Mouse (Mus musculus) forebrain, embryonic 13.5 days (tissue): ENCODE measurements around the gene Olfr798. TPM values are rescaled to one million over a fixed set of nuclear protein-coding genes. Genes with fewer than 3 reads are reported as not detected.

Source experiments
- ATAC-seq: fragments of 200-750 bp; cut with Nextera tagmentation; 2 replicates; pipeline ENCODE4 v1.8.0; 2017
- H3K27ac ChIP-seq: fragments of 300-500 bp; sonication (generic); 2 replicates; pipeline ENCODE4 v1.5.1; 2015; ENCODE audit warnings: inconsistent platforms, mild to moderate bottlenecking, moderate library complexity
- H3K27me3 ChIP-seq: fragments of 300-500 bp; sonication (generic); 2 replicates; pipeline ENCODE4 v1.6.1; 2015; ENCODE audit warnings: mild to moderate bottlenecking, inconsistent platforms
- H3K36me3 ChIP-seq: fragments of 300-500 bp; sonication (generic); 2 replicates; pipeline ENCODE4 v1.6.1; 2015; ENCODE audit warnings: mild to moderate bottlenecking, inconsistent platforms; ENCODE audit not compliant: poor library complexity, severe bottlenecking
- H3K4me1 ChIP-seq: fragments of 300-500 bp; sonication (generic); 2 replicates; pipeline ENCODE4 v1.6.1; 2015; ENCODE audit warnings: inconsistent platforms
- H3K4me2 ChIP-seq: fragments of 300-500 bp; sonication (generic); 2 replicates; pipeline ENCODE4 v1.6.1; 2015; ENCODE audit warnings: inconsistent platforms, mild to moderate bottlenecking, moderate library complexity
- H3K4me3 ChIP-seq: fragments of 300-500 bp; sonication (generic); 2 replicates; pipeline ENCODE4 v1.5.1; 2015; ENCODE audit warnings: mild to moderate bottlenecking, inconsistent platforms
- H3K9ac ChIP-seq: fragments of 300-500 bp; sonication (generic); 2 replicates; pipeline ENCODE4 v1.6.1; 2015; ENCODE audit warnings: mild to moderate bottlenecking, inconsistent platforms
- H3K9me3 ChIP-seq: fragments of 300-500 bp; sonication (generic); replicated peaks from 2 replicates; pipeline ENCODE4 v1.6.1; 2016; ENCODE audit warnings: inconsistent platforms
- WGBS: fragments of 180-500 bp; shearing (Covaris S2); methylation state at CpG from one replicate; pipeline ENCODE4 v1.1.7; 2015; 5-methylcytosine and 5-hydroxymethylcytosine counted together
- microRNA-seq: library from miRNA; unstranded; fragments of <30 nt; microRNA quantifications from one replicate; pipeline ENCODE4, GENCODE M21; 2016
- polyA plus RNA-seq: library from polyadenylated mRNA; unstranded; fragments of >200 nt; fragmentation: Nextera tagmentation; extraction: Ambion mirVana; gene quantifications from 2 replicates; pipeline ENCODE4 v1.2.1, GENCODE M21; 2015

Olfr798 gene
- polyA plus RNA-seq: not detected in 2 replicates

DNA sequence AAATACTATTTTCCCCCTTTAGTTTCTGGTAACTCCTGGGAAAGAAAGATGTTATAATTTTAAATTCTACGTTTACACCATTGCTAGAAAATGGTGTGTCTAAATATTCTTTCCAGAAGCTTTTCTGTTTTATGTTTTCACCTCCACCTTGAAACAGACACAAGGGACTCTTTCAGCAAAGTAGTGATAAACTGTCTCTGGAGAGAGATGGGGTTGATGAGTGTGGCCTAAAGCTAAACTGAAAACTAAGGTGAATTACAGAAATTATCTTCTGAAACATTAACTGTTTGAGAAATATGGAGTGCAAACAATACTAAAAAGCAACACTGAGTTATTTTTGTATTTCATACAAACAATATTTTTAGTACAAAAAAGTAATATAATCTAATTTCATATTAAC lies at the start of gene Olfr798:
Olfr798 (minus strand) TSS at position 101 of the 400 bp plus-strand sequence.
- no peak for ATAC-seq
- Histone ChIP-seq H3K4me3 (no peak within 1 kb of the TSS), H3K27ac (no peak within 1 kb of the TSS), H3K4me1 (no peaks in the 10 kb centered on the region), H3K4me2 (no peak within 1 kb of the TSS), H3K36me3 (no peaks in the 10 kb centered on the region), H3K9me3 (no peaks in the 10 kb centered on the region), H3K27me3 (no peaks in the 10 kb centered on the region), H3K9ac (no peak within 1 kb of the TSS)
- WGBS: 86% methylated on average over 1 of the region's 1 CpGs

DNA sequence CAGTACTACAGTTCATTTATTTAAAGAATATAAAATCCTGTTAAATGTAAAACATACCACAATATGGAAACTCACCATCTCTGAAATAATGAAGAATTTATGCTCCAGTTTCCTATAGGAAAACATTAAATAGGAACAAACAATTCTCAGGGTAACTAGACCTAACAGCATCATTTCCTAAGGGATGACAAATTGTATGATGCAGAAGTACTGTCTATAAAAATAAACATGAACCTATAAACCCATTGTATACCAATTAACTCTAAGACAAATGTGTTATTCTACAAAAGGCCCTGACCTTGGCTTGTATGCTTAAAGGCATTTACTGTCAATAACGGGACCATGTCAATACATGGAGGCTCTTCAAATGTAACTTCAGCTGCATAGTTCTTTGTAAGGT lies 46.0 kb upstream of the Olfr798 start, which contains the start of gene Olfr801:
Olfr801 (minus strand) TSS at position 101 of the 400 bp plus-strand sequence.
- Histone ChIP-seq H3K27ac (no peak within 1 kb of the TSS), H3K9me3 (no peaks in the 10 kb centered on the region), H3K36me3 (no peaks in the 10 kb centered on the region), H3K4me2 (no peak within 1 kb of the TSS), H3K9ac (no peak within 1 kb of the TSS), H3K27me3 (no peaks in the 10 kb centered on the region), H3K4me3 (no peak within 1 kb of the TSS), H3K4me1 (no peaks in the 10 kb centered on the region)
- no peak for ATAC-seq
- WGBS: 83% methylated on average over 1 of the region's 1 CpGs

DNA sequence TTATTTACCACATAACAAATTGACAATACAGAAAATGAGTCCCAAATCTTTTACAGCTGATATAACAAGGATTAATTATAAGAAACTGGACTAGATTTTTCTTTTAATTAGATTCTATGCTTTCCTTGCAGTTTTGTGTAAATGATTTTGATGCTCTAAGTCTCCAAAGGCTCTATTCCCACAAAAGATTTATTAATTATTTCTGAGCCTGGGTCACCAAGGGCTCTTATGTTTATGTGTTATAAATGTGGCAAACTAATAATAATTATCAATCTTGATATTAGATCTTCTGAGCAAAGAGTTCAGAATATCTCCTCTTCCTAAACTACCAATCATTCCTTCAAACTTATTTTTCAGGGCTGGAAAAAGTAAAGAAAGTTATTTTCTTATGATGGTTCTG lies 29.7 kb upstream of the Olfr798 start, which contains the start of gene Olfr800:
Olfr800 (plus strand) TSS at position 301 of the 400 bp plus-strand sequence.
- Histone ChIP-seq H3K27ac (no peak within 1 kb of the TSS), H3K36me3 (no peaks in the 10 kb centered on the region), H3K9me3 (no peaks in the 10 kb centered on the region), H3K9ac (no peak within 1 kb of the TSS), H3K4me1 (no peaks in the 10 kb centered on the region), H3K27me3 (no peaks in the 10 kb centered on the region), H3K4me2 (no peak within 1 kb of the TSS), H3K4me3 (no peak within 1 kb of the TSS)
- no peak for ATAC-seq

DNA sequence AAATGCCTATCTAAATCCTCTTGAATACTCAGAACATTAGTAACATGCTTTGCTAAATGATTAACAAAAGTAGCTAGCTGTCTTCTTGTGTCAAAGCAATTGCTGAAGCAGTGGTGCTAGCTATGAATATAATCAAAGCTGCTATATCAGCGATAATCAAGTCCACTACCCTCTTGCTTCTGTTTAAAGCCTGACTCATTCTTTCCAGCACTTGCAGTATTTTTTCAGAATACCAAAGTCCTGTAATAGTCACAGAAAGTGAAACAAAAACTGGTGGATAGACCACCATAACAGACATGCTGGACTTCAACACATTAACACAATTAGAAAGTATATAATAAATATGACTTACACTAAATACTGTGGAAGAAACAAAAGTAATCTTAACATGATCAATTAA lies 24.0 kb upstream of the Olfr798 start:
- Histone ChIP-seq H3K4me3 (no peak overlapping the region), H3K9me3 (no peaks in the 10 kb centered on the region), H3K36me3 (no peaks in the 10 kb centered on the region), H3K4me2 (no peak overlapping the region), H3K4me1 (no peaks in the 10 kb centered on the region), H3K9ac (no peak overlapping the region), H3K27ac (no peak overlapping the region), H3K27me3 (no peaks in the 10 kb centered on the region)
- 89% methylated on average over 1 of the region's 1 CpGs for WGBS
- no peak for ATAC-seq

DNA sequence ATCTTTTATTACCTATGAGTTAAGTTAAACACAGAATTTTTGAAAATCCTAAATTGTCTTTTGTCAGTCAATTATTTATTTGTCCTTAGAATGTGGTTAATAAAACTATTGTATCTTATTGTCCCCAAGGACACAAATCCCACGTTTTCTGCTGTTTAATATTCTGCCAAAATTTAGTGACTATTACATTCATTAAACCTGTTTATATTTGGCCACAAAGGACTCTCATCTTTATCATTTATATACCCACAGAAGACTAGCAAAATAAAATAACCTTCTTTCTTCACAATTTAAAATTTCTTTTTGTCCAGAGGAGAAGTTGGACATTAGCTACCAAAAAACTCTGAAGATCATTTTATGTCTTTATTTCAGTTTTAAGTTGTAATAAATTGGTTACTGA lies 9.4 kb upstream of the Olfr798 start, which contains the start of gene Olfr799:
Olfr799 (plus strand) TSS at position 301 of the 400 bp plus-strand sequence.
- H3K9me3 ChIP-seq: no peaks in the 10 kb centered on the region
- ATAC-seq: no peak
- 43% methylated on average over 1 of the region's 1 CpGs for WGBS

DNA sequence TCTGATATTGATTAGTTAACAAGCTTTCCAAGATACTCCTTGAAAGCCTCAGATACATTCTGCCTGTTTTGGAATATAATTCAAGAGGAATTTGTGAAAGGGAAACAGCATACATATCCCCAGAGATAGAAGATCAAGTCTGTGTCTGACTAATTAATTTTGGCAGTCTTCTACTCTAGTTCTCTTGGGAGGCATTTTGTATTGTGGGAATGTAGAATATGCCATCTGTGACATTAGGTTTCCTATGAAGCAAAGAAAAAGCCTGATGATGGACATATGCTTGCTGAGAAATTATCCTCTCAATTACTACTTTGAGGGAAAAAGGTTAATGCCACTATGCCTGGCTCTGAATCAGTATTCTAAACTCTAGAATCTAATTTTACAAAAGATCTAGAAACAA lies 4.5 kb downstream of the Olfr798 start:
- H3K4me2 ChIP-seq: no peak overlapping the region
- no peaks in the 10 kb centered on the region for H3K9me3 ChIP-seq
- ATAC-seq: no peak
- H3K27me3 ChIP-seq: no peaks in the 10 kb centered on the region
- no peak overlapping the region for H3K4me3 ChIP-seq
- no peak overlapping the region for H3K9ac ChIP-seq
- H3K4me1 ChIP-seq: no peaks in the 10 kb centered on the region
- no peaks in the 10 kb centered on the region for H3K36me3 ChIP-seq
- no peak overlapping the region for H3K27ac ChIP-seq

More for the DNA sequence above, 9.4 kb upstream of the Olfr798 start, which contains the start of gene Olfr799:
- Histone ChIP-seq H3K4me1 (no peaks in the 10 kb centered on the region), H3K27ac (no peak within 1 kb of the TSS), H3K27me3 (no peaks in the 10 kb centered on the region), H3K36me3 (no peaks in the 10 kb centered on the region), H3K4me3 (no peak within 1 kb of the TSS), H3K9ac (no peak within 1 kb of the TSS), H3K4me2 (no peak within 1 kb of the TSS)

DNA sequence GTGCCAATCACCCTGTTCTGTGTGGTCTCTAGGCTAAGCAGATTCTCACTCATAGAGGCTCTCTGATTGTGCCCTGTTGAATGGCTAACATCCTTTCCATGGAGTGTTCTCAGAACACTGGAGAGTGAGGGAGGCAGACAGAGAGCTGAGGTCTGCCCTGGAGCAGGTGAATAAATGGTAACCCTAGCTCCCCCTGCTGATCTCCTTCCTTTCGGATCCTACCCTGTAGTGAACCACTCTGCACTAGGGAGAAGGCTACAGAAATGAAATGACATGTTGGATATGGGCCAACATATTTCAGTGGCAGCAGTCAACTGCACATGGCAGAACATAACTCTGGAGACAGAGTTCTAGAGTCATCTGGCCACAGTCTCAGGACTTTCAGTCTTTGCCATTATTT lies 6.0 kb downstream of the Olfr798 start:
- 31% methylated on average over 1 of the region's 1 CpGs for WGBS
- Histone ChIP-seq H3K9me3 (no peaks in the 10 kb centered on the region), H3K27ac (no peak overlapping the region), H3K9ac (no peak overlapping the region), H3K4me1 (no peaks in the 10 kb centered on the region), H3K36me3 (no peaks in the 10 kb centered on the region), H3K4me2 (no peak overlapping the region), H3K4me3 (no peak overlapping the region), H3K27me3 (no peaks in the 10 kb centered on the region)
- ATAC-seq: 0 out of 2 replicates have a peak, but pooled peaks have one; percentile 21

DNA sequence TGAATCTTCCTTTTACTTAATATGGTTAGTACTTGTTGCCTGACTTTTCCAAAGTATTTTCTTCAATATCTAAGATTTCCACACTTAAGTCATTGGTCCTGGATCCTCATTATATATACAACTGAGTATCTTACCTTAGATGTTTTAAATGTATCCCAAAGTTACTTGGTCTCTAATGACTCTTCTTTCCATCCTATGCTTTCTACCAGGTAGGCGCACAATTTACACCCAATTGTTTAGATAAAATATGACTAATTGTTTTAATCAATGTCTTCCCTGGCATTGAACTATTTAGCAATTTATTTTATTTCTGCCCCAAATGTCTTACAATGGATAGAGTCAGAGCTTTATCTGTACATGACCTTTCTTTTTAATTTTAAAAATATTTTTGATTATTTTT lies 15.3 kb downstream of the Olfr798 start, which contains the start of gene Olfr796:
Olfr796 (minus strand) TSS at position 101 of the 400 bp plus-strand sequence.
- WGBS: 94% methylated on average over 1 of the region's 1 CpGs
- ATAC-seq: no peak

DNA sequence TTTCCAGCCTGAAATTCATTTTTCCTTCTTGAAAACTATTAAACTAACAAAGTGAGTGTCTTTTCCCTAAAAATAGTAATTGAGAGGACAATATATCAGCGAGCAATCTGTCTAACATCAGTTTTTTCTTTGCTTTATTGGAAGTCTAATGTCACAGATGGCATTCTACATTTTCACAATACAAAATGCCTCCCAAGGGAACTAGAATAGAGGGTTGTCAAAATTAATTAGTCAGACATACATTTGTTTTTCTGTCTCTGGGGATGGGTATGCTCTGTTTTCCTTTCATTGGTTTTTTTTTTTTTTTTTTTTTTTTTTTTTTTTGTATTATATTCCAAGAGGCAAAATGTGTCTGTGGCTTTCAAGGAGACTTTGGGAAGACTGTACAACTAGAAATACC lies 50.7 kb downstream of the Olfr798 start:
- H3K4me3 ChIP-seq: no peak overlapping the region
- H3K27me3 ChIP-seq: no peaks in the 10 kb centered on the region
- no peak for ATAC-seq
- no peaks in the 10 kb centered on the region for H3K36me3 ChIP-seq
- H3K9me3 ChIP-seq: no peaks in the 10 kb centered on the region
- no peak overlapping the region for H3K9ac ChIP-seq
- H3K27ac ChIP-seq: no peak overlapping the region
- no peaks in the 10 kb centered on the region for H3K4me1 ChIP-seq
- WGBS: 57% methylated on average over 1 of the region's 1 CpGs
- no peak overlapping the region for H3K4me2 ChIP-seq

More for the DNA sequence above, 15.3 kb downstream of the Olfr798 start, which contains the start of gene Olfr796:
- Histone ChIP-seq H3K27ac (no peak within 1 kb of the TSS), H3K27me3 (no peaks in the 10 kb centered on the region), H3K36me3 (no peaks in the 10 kb centered on the region), H3K4me3 (no peak within 1 kb of the TSS), H3K9ac (no peak within 1 kb of the TSS), H3K9me3 (no peaks in the 10 kb centered on the region), H3K4me2 (no peak within 1 kb of the TSS), H3K4me1 (no peaks in the 10 kb centered on the region)

Small RNA genes within 50 kb of the gene (microRNA-seq; reads per million reads assigned to microRNA genes)
- gene Gm23252: not detected

Other genes starting within 250 kb of the Olfr798 start
- 0.05 and 0.08 TPM in 2 replicates for gene Olfr784, start 243.9 kb downstream of the Olfr798 start, polyA plus RNA-seq
- gene Olfr785, start 222.5 kb downstream of the Olfr798 start, polyA plus RNA-seq: not detected in 2 replicates
- gene Olfr786, start 200.6 kb downstream of the Olfr798 start, polyA plus RNA-seq: not detected in 2 replicates
- gene Olfr787, start 166.1 kb downstream of the Olfr798 start, polyA plus RNA-seq: not detected in 2 replicates
- not detected in 2 replicates for gene Olfr788, start 156.9 kb downstream of the Olfr798 start, polyA plus RNA-seq
- gene Olfr789, start 143.2 kb downstream of the Olfr798 start, polyA plus RNA-seq: not detected in 2 replicates
- gene Olfr790, start 129.4 kb downstream of the Olfr798 start, polyA plus RNA-seq: not detected in 2 replicates
- not detected in 2 replicates for gene Olfr791, start 106.1 kb downstream of the Olfr798 start, polyA plus RNA-seq
- gene Olfr792, start 88.8 kb downstream of the Olfr798 start, polyA plus RNA-seq: not detected in 2 replicates
- gene Olfr794, start 60.3 kb downstream of the Olfr798 start, polyA plus RNA-seq: not detected in 2 replicates
- gene Olfr796, start 15.4 kb downstream of the Olfr798 start, polyA plus RNA-seq: not detected in 2 replicates
- not detected in 2 replicates for gene Olfr799, start 9.6 kb upstream of the Olfr798 start, polyA plus RNA-seq
- not detected in 2 replicates for gene Olfr800, start 29.8 kb upstream of the Olfr798 start, polyA plus RNA-seq
- gene Olfr801, start 45.9 kb upstream of the Olfr798 start, polyA plus RNA-seq: not detected in 2 replicates
- gene Olfr802, start 60.2 kb upstream of the Olfr798 start, polyA plus RNA-seq: not detected in 2 replicates
- not detected in 2 replicates for gene Olfr803, start 66.4 kb upstream of the Olfr798 start, polyA plus RNA-seq
- gene Olfr804, start 75.3 kb upstream of the Olfr798 start, polyA plus RNA-seq: not detected in 2 replicates
- not detected in 2 replicates for gene Olfr805, start 101.4 kb upstream of the Olfr798 start, polyA plus RNA-seq
- not detected in 2 replicates for gene Olfr806, start 114.0 kb upstream of the Olfr798 start, polyA plus RNA-seq
- not detected in 2 replicates for gene Olfr807, start 129.9 kb upstream of the Olfr798 start, polyA plus RNA-seq
- gene Olfr808, start 137.5 kb upstream of the Olfr798 start, polyA plus RNA-seq: not detected in 2 replicates
- not detected in 2 replicates for gene Olfr809, start 146.7 kb upstream of the Olfr798 start, polyA plus RNA-seq
- not detected in 2 replicates for gene Olfr810, start 167.0 kb upstream of the Olfr798 start, polyA plus RNA-seq
- not detected in 2 replicates for gene Olfr811, start 176.5 kb upstream of the Olfr798 start, polyA plus RNA-seq
- not detected in 2 replicates for gene Olfr812, start 218.2 kb upstream of the Olfr798 start, polyA plus RNA-seq
- not detected in 2 replicates for gene Olfr813, start 227.4 kb upstream of the Olfr798 start, polyA plus RNA-seq